23 mouse cellular contexts compared by ENCODE assay signal in the genomic region with DNA sequence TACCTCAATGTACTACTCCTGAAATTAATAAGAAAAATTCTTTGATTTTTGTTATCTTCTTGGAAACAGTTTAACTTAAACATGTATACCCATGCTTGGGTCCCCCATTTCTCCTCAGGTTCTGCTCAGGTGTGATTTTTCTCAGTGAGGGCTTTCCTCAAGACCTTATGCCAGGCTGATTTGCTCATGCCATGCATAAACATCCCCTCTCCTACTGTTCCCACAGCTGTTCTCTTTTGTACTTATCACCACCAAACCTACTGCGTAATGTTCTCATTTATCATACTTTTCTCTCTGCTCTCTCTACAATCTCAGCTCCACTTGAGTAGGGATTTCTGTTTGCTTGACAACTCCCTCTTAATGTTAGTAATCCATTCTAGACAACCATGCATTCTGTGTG.
DNase-seq lines count a peak whose midpoint lies in the region; ATAC-seq lines count a peak whose summit lies in the region.
"Had no signal": no experiment of that assay in that cellular context is flagged by ENCODE, and none has a peak within 500 bp of the region (broad histone marks: within the 10 kb centered on the region; RNA-seq: fewer than 3 reads in every experiment).

No protein-coding gene starts in this region.

- H3K4me3 ChIP-seq in hindbrain, embryonic 16.5 days (ENCODE audit: low read length): no peak overlapping the region
- H3K4me3 ChIP-seq in hindbrain, embryonic 14.5 days (replicated peaks; ENCODE audit: low read length): no peak overlapping the region
- H3K4me3 ChIP-seq in midbrain, embryonic 11.5 days (ENCODE audit: low read depth, low read length): no peak overlapping the region
- no peak overlapping the region for H3K4me3 ChIP-seq in midbrain, embryonic 10.5 days
- H3K4me3 ChIP-seq: embryonic facial prominence, embryonic 10.5 days; embryonic facial prominence, embryonic 12.5 days; forebrain, embryonic 13.5 days; forebrain, embryonic 15.5 days had no signal

- no peaks in the 10 kb centered on the region for H3K4me1 ChIP-seq in hindbrain, embryonic 16.5 days (ENCODE audit: control insufficient read depth, insufficient read depth, low read depth, low read length)
- no peaks in the 10 kb centered on the region for H3K4me1 ChIP-seq in hindbrain, embryonic 14.5 days (replicated peaks; ENCODE audit: control insufficient read depth, insufficient read depth, low read length)
- H3K4me1 ChIP-seq in midbrain, embryonic 11.5 days (ENCODE audit: control insufficient read depth, insufficient read depth, low read length): no peaks in the 10 kb centered on the region
- H3K4me1 ChIP-seq in midbrain, embryonic 10.5 days: peaks cover 6% of the 10 kb centered on the region; the same call in 1 of the 2 replicates
- H3K4me1 ChIP-seq: embryonic facial prominence, embryonic 10.5 days; embryonic facial prominence, embryonic 12.5 days; forebrain, embryonic 13.5 days; forebrain, embryonic 15.5 days had no signal

- no peak overlapping the region for H3K9ac ChIP-seq in hindbrain, embryonic 16.5 days (ENCODE audit: low read depth, low read length)
- H3K9ac ChIP-seq in hindbrain, embryonic 14.5 days: no peak overlapping the region
- no peak overlapping the region for H3K9ac ChIP-seq in midbrain, embryonic 11.5 days (ENCODE audit: low read length)
- H3K9ac ChIP-seq: embryonic facial prominence, embryonic 12.5 days; forebrain, embryonic 13.5 days; forebrain, embryonic 15.5 days; forebrain, postnatal 0 days had no signal

- H3K27ac ChIP-seq in hindbrain, embryonic 16.5 days (ENCODE audit: low read depth, low read length): no peak overlapping the region
- no peak overlapping the region for H3K27ac ChIP-seq in hindbrain, embryonic 14.5 days
- no peak overlapping the region for H3K27ac ChIP-seq in midbrain, embryonic 11.5 days (ENCODE audit: low read depth, low read length)
- no peak overlapping the region for H3K27ac ChIP-seq in midbrain, embryonic 10.5 days (replicated peaks)
- H3K27ac ChIP-seq: embryonic facial prominence, embryonic 10.5 days; embryonic facial prominence, embryonic 12.5 days; forebrain, embryonic 13.5 days; forebrain, embryonic 15.5 days had no signal

- H3K27me3 ChIP-seq in hindbrain, embryonic 16.5 days (replicated peaks; ENCODE audit: control insufficient read depth, insufficient read depth, low read length): no peaks in the 10 kb centered on the region
- no peaks in the 10 kb centered on the region for H3K27me3 ChIP-seq in hindbrain, embryonic 14.5 days (ENCODE audit: control insufficient read depth, insufficient read depth, low read length)
- no peaks in the 10 kb centered on the region for H3K27me3 ChIP-seq in midbrain, embryonic 11.5 days (ENCODE audit: control insufficient read depth, insufficient read depth, low read length)
- no peaks in the 10 kb centered on the region for H3K27me3 ChIP-seq in midbrain, embryonic 10.5 days (ENCODE audit: low read depth, poor library complexity, severe bottlenecking)
- H3K27me3 ChIP-seq: CH12.LX; embryonic facial prominence, embryonic 12.5 days; forebrain, embryonic 13.5 days; forebrain, embryonic 15.5 days; Patski had no signal

- peak; percentile 40 to 42 for DNase-seq in cerebellum, postnatal 10 days
- no peak for DNase-seq in cerebellum, adult 11-12 months
- no peak for DNase-seq in hindbrain, embryonic 14.5 days (ENCODE audit: low spot score)
- peak; percentile 75 for DNase-seq in midbrain, embryonic 11.5 days (ENCODE audit: low spot score, missing footprints)
- no peak for DNase-seq in midbrain, embryonic 10.5 days (ENCODE audit: low spot score)
- DNase-seq: adrenal gland, adult 8-10 months; adrenal gland, postnatal 14 days; adrenal gland, postnatal 36 days; B cell, adult 2 months; cerebellum, adult 2 months; cerebellum, adult 9-10 months; cerebellum, postnatal 25 days; forebrain, postnatal 0 days had no signal

- H3K36me3 ChIP-seq in hindbrain, embryonic 16.5 days (ENCODE audit: control insufficient read depth, insufficient read depth, low read length): no peaks in the 10 kb centered on the region
- H3K36me3 ChIP-seq in hindbrain, embryonic 14.5 days (replicated peaks; ENCODE audit: control insufficient read depth, insufficient read depth): no peaks in the 10 kb centered on the region
- H3K36me3 ChIP-seq in midbrain, embryonic 11.5 days (ENCODE audit: control insufficient read depth, insufficient read depth, low read length): no peaks in the 10 kb centered on the region
- no peaks in the 10 kb centered on the region for H3K36me3 ChIP-seq in midbrain, embryonic 10.5 days
- H3K36me3 ChIP-seq: embryonic facial prominence, embryonic 10.5 days; embryonic facial prominence, embryonic 12.5 days; forebrain, embryonic 15.5 days; G1E had no signal

- peak; percentile 56; the same call in 1 of the 2 replicates for ATAC-seq in hindbrain, embryonic 16.5 days
- ATAC-seq in hindbrain, embryonic 14.5 days (ENCODE audit: low FRiP score): no peak
- no peak for ATAC-seq in midbrain, embryonic 11.5 days (ENCODE audit: low FRiP score)
- ATAC-seq: activated CD4-positive, CD25-positive, alpha-beta regulatory T cell, adult 4 months; CD4-positive, CD25-positive, alpha-beta regulatory T cell, adult 4 months; forebrain, embryonic 13.5 days; forebrain, embryonic 15.5 days; forebrain, postnatal 0 days; Patski had no signal

- no peaks in the 10 kb centered on the region for H3K9me3 ChIP-seq in hindbrain, embryonic 16.5 days (ENCODE audit: control insufficient read depth, low read length)
- H3K9me3 ChIP-seq in hindbrain, embryonic 14.5 days (ENCODE audit: control insufficient read depth, low read length): no peaks in the 10 kb centered on the region
- no peaks in the 10 kb centered on the region for H3K9me3 ChIP-seq in midbrain, embryonic 11.5 days (ENCODE audit: control insufficient read depth, low read length)
- H3K9me3 ChIP-seq in midbrain, embryonic 10.5 days (replicated peaks): no peaks in the 10 kb centered on the region
- H3K9me3 ChIP-seq: embryonic facial prominence, embryonic 10.5 days; embryonic facial prominence, embryonic 12.5 days; forebrain, embryonic 13.5 days; forebrain, embryonic 15.5 days; G1E had no signal

- H3K4me2 ChIP-seq in hindbrain, embryonic 16.5 days (ENCODE audit: low read length): no peak overlapping the region
- H3K4me2 ChIP-seq in hindbrain, embryonic 14.5 days (replicated peaks): no peak overlapping the region
- H3K4me2 ChIP-seq in midbrain, embryonic 11.5 days: no peak overlapping the region
- H3K4me2 ChIP-seq: embryonic facial prominence, embryonic 12.5 days; forebrain, embryonic 13.5 days; forebrain, embryonic 15.5 days had no signal

- WGBS in hindbrain, embryonic 16.5 days: 79% methylated on average over 1 of the region's 1 CpGs
- 78% methylated on average over 1 of the region's 1 CpGs for WGBS in hindbrain, embryonic 14.5 days
- 100% methylated on average over 1 of the region's 1 CpGs for WGBS in midbrain, embryonic 11.5 days
- WGBS in midbrain, embryonic 10.5 days: 90% methylated on average over 1 of the region's 1 CpGs

Comparison
In these comparisons a context has a peak if more than half of its experiments do, and no peak if none do; other contexts are left out.
1. DNase-seq: peak in cerebellum, postnatal 10 days (2 of 2) and midbrain, embryonic 11.5 days (single experiment); none in cerebellum, adult 11-12 months (single experiment), hindbrain, embryonic 14.5 days (single experiment) and midbrain, embryonic 10.5 days (single experiment).